Mouse (Mus musculus) kidney, adult 2 months (tissue): Measurements from ENCODE around the gene Ccdc91.

Experiments
- CTCF ChIP-seq: fragments of 200-500 bp; conservative IDR thresholded peaks from 2 replicates; pipeline ENCODE4 v1.5.1; 2011; ENCODE audit warnings: low read depth, mild to moderate bottlenecking, control low read depth, low read length, moderate library complexity, mixed read lengths; ENCODE audit not compliant: insufficient read depth, insufficient read length
- POLR2A ChIP-seq: fragments of 200-500 bp; IDR thresholded peaks from one replicate; pipeline ENCODE4 v1.6.1; 2011; ENCODE audit warnings: low read depth, low read length, control low read depth

- TF ChIP-seq POLR2A = no peak
- TF ChIP-seq CTCF = no peak
Measured at GRCm38 (mm10) chr6:147540942-147541341, 65.3 kb downstream of the Ccdc91 start.
